In genomic region chr7:130662250-130662649, GRCm38 (mm10) we compare ENCODE assay signal across 16 mouse cellular contexts.
DNase-seq lines count a peak whose midpoint lies in the region; ATAC-seq and TF ChIP-seq lines count a peak whose summit lies in the region.
"Had no signal": no experiment of that assay in that cellular context is flagged by ENCODE, and none has a peak within 500 bp of the region (broad histone marks: within the 10 kb centered on the region; RNA-seq: fewer than 3 reads in every experiment).

No protein-coding gene starts in this region.

- H3K4me2 ChIP-seq in hindbrain, embryonic 11.5 days (replicated peaks; ENCODE audit: low read depth, low read length), result no peak overlapping the region
- no peak overlapping the region for H3K4me2 ChIP-seq in heart, postnatal 0 days (ENCODE audit: low read depth, low read length)
- H3K4me2 ChIP-seq: forebrain, embryonic 15.5 days; liver, embryonic 11.5 days had no signal

- H3K4me3 ChIP-seq in gastrocnemius, adult 2 months, result no peak overlapping the region
- no peak overlapping the region for H3K4me3 ChIP-seq in hindbrain, embryonic 10.5 days
- H3K4me3 ChIP-seq in hindbrain, embryonic 11.5 days (ENCODE audit: low read depth, low read length), result no peak overlapping the region
- no peak overlapping the region for H3K4me3 ChIP-seq in ES-Bruce4 (ENCODE audit: low read depth, low read length)
- H3K4me3 ChIP-seq in heart, postnatal 0 days (ENCODE audit: low read depth, low read length), result no peak overlapping the region
- H3K4me3 ChIP-seq: forebrain, embryonic 15.5 days had no signal

- no peak for TF ChIP-seq POLR2A in ES-Bruce4 (IDR thresholded peaks at IDR 0.05; ENCODE audit: insufficient read depth, low read length)

- H3K9me3 ChIP-seq in hindbrain, embryonic 10.5 days, result peaks cover 21% of the 10 kb centered on the region
- no peaks in the 10 kb centered on the region for H3K9me3 ChIP-seq in hindbrain, embryonic 11.5 days (ENCODE audit: control insufficient read depth, low read length)
- no peaks in the 10 kb centered on the region for H3K9me3 ChIP-seq in ES-Bruce4 (replicated peaks; ENCODE audit: control insufficient read depth, insufficient read depth, low read length, poor library complexity, severe bottlenecking)
- H3K9me3 ChIP-seq in heart, postnatal 0 days (replicated peaks; ENCODE audit: control insufficient read depth, low read length), result peaks cover 5% of the 10 kb centered on the region
- H3K9me3 ChIP-seq: forebrain, embryonic 15.5 days had no signal

- no peaks in the 10 kb centered on the region for H3K27me3 ChIP-seq in hindbrain, embryonic 10.5 days (ENCODE audit: insufficient read depth, poor library complexity, severe bottlenecking)
- no peaks in the 10 kb centered on the region for H3K27me3 ChIP-seq in hindbrain, embryonic 11.5 days (ENCODE audit: control insufficient read depth, insufficient read depth, low read length)
- H3K27me3 ChIP-seq in ES-Bruce4 (ENCODE audit: control insufficient read depth, insufficient read depth, low read length, poor library complexity, severe bottlenecking), result no peaks in the 10 kb centered on the region
- H3K27me3 ChIP-seq in heart, postnatal 0 days (ENCODE audit: control insufficient read depth, insufficient read depth, low read length), result no peaks in the 10 kb centered on the region
- H3K27me3 ChIP-seq: forebrain, embryonic 15.5 days; Patski had no signal

- H3K4me1 ChIP-seq in hindbrain, embryonic 10.5 days (replicated peaks), result peaks cover 22% of the 10 kb centered on the region
- H3K4me1 ChIP-seq in hindbrain, embryonic 11.5 days (replicated peaks; ENCODE audit: control insufficient read depth, insufficient read depth, low read length), result 0 out of 2 replicates have a peak, but pooled peaks cover 5% of the 10 kb centered on the region
- H3K4me1 ChIP-seq in ES-Bruce4 (ENCODE audit: control insufficient read depth, insufficient read depth, low read length), result peaks cover 2% of the 10 kb centered on the region
- peaks cover 35% of the 10 kb centered on the region for H3K4me1 ChIP-seq in heart, postnatal 0 days (ENCODE audit: control insufficient read depth, insufficient read depth)
- H3K4me1 ChIP-seq: forebrain, embryonic 15.5 days had no signal

- H3K9ac ChIP-seq in hindbrain, embryonic 11.5 days (ENCODE audit: low read depth, low read length), result no peak overlapping the region
- no peak overlapping the region for H3K9ac ChIP-seq in ES-Bruce4 (ENCODE audit: low read depth, poor library complexity, severe bottlenecking)
- H3K9ac ChIP-seq in heart, postnatal 0 days (replicated peaks; ENCODE audit: low read depth, low read length), result no peak overlapping the region
- H3K9ac ChIP-seq: forebrain, embryonic 15.5 days had no signal

- H3K36me3 ChIP-seq in hindbrain, embryonic 10.5 days, result peaks cover 34% of the 10 kb centered on the region
- no peaks in the 10 kb centered on the region for H3K36me3 ChIP-seq in hindbrain, embryonic 11.5 days (ENCODE audit: control insufficient read depth, insufficient read depth, low read length)
- no peaks in the 10 kb centered on the region for H3K36me3 ChIP-seq in ES-Bruce4 (ENCODE audit: control insufficient read depth, insufficient read depth, low read length, poor library complexity, severe bottlenecking)
- peaks cover 28% of the 10 kb centered on the region for H3K36me3 ChIP-seq in heart, postnatal 0 days (replicated peaks; ENCODE audit: control insufficient read depth, insufficient read depth, low read length)
- H3K36me3 ChIP-seq: forebrain, embryonic 15.5 days had no signal

- H3K27ac ChIP-seq in gastrocnemius, adult 2 months, result peak overlapping the region; percentile 64
- H3K27ac ChIP-seq in hindbrain, embryonic 10.5 days, result peak overlapping the region; percentile 74
- H3K27ac ChIP-seq in hindbrain, embryonic 11.5 days (ENCODE audit: low read depth, low read length), result no peak overlapping the region
- H3K27ac ChIP-seq in ES-Bruce4 (ENCODE audit: insufficient read depth, low read length), result no peak overlapping the region
- peak overlapping the region; percentile 76 for H3K27ac ChIP-seq in heart, postnatal 0 days (ENCODE audit: low read depth)
- H3K27ac ChIP-seq: forebrain, embryonic 15.5 days had no signal

- ATAC-seq in hindbrain, embryonic 11.5 days (ENCODE audit: low FRiP score), result no peak
- ATAC-seq in heart, postnatal 0 days (ENCODE audit: insufficient read depth, low read depth), result 0 out of 2 replicates have a peak, but pooled peaks have one; percentile 25
- ATAC-seq: forebrain, embryonic 15.5 days; Patski had no signal

- TF ChIP-seq CTCF in gastrocnemius, adult 2 months (IDR thresholded peaks at IDR 0.05), result no peak
- no peak for TF ChIP-seq CTCF in ES-Bruce4 (IDR thresholded peaks at IDR 0.05; ENCODE audit: low read depth, low read length)
- TF ChIP-seq CTCF in heart, postnatal 0 days (IDR thresholded peaks at IDR 0.05; ENCODE audit: low read depth), result no peak

- DNase-seq in gastrocnemius, adult 2 months, result no peak
- DNase-seq in gastrocnemius, postnatal 36 days, result no peak
- DNase-seq in hindbrain, embryonic 10.5 days (ENCODE audit: low spot score), result peak; percentile 15
- DNase-seq in hindbrain, embryonic 11.5 days (ENCODE audit: low spot score), result no peak
- DNase-seq in heart, postnatal 0 days (ENCODE audit: low spot score), result no peak
- no peak for DNase-seq in cerebellum, adult 8-10 months
- no peak for DNase-seq in cerebellum, postnatal 4 days (ENCODE audit: low spot score in 2 of 2)
- DNase-seq: cerebellum, postnatal 10 days; kidney, adult 18-20 months; layer of hippocampus, postnatal 36 days; lung, adult 2 months; lung, postnatal 36 days had no signal

- 0 out of 2 replicates have a peak, but pooled peaks have one; percentile 6 for TF ChIP-seq EP300 in ES-Bruce4 (IDR thresholded peaks at IDR 0.05; ENCODE audit: insufficient read depth, low read depth, low read length)
- no peak for TF ChIP-seq EP300 in heart, postnatal 0 days (IDR thresholded peaks at IDR 0.05; ENCODE audit: low read depth)

- intact Hi-C loops in gastrocnemius, adult 2 months (cut with DNase I), result no loop called here
- intact Hi-C loops in gastrocnemius, postnatal 36 days (cut with DNase I), result no loop called here

- WGBS in hindbrain, embryonic 10.5 days, result 48% methylated on average over 5 of the region's 5 CpGs
- 54% methylated on average over 5 of the region's 5 CpGs for WGBS in hindbrain, embryonic 11.5 days
- 64% methylated on average over 5 of the region's 5 CpGs for WGBS in heart, postnatal 0 days

Comparison
In these comparisons a context has a peak if more than half of its experiments do, and no peak if none do; other contexts are left out.
1. H3K27ac ChIP-seq: peak in gastrocnemius, adult 2 months (single experiment), hindbrain, embryonic 10.5 days (single experiment) and heart, postnatal 0 days (single experiment); none in hindbrain, embryonic 11.5 days (single experiment) and ES-Bruce4 (single experiment).